Mouse (Mus musculus) midbrain, postnatal 0 days (tissue): ENCODE data around the gene Stard13. TPM values are rescaled to one million over a fixed set of nuclear protein-coding genes. Genes with fewer than 3 reads are reported as not detected.
A peak's percentile ranks its signal among the peaks of the same experiment; 100 is the strongest.

ENCODE experiments used
- ATAC-seq: fragments of 200-750 bp; cut with Nextera tagmentation; 2 replicates; pipeline ENCODE4 v1.8.0; 2017; ENCODE audit warnings: moderate number of reproducible peaks, mild to moderate bottlenecking, moderate TSS enrichment, moderate library complexity; ENCODE audit not compliant: low FRiP score
- DNase-seq: peaks from one replicate; pipeline ENCODE4 v3.0.0-alpha.2; 2015; ENCODE audit warnings: low spot score
- H3K27ac ChIP-seq: fragments of 300-500 bp; sonication (generic); 2 replicates; pipeline ENCODE4 v1.5.1; 2014; ENCODE audit warnings: low read depth, mild to moderate bottlenecking, low read length, mixed read lengths
- H3K27me3 ChIP-seq: fragments of 300-500 bp; sonication (generic); 2 replicates; pipeline ENCODE4 v1.6.1; 2014; ENCODE audit warnings: low read length, control low read depth, mixed read lengths; ENCODE audit not compliant: insufficient read depth
- H3K36me3 ChIP-seq: fragments of 300-500 bp; sonication (generic); 2 replicates; pipeline ENCODE4 v1.6.1; 2014; ENCODE audit warnings: low read length, control low read depth, mixed read lengths; ENCODE audit not compliant: insufficient read depth
- H3K4me1 ChIP-seq: fragments of 300-500 bp; sonication (generic); 2 replicates; pipeline ENCODE4 v1.6.1; 2014; ENCODE audit warnings: mild to moderate bottlenecking, control low read depth, antibody characterized with exemption, low read length, mixed read lengths; ENCODE audit not compliant: insufficient read depth
- H3K4me2 ChIP-seq: fragments of 300-500 bp; sonication (generic); 2 replicates; pipeline ENCODE4 v1.6.1; 2014; ENCODE audit warnings: low read depth, mild to moderate bottlenecking, low read length, mixed read lengths; ENCODE audit not compliant: poor library complexity, severe bottlenecking
- H3K4me3 ChIP-seq: fragments of 300-500 bp; sonication (generic); 2 replicates; pipeline ENCODE4 v1.5.1; 2014; ENCODE audit warnings: low read depth, mild to moderate bottlenecking, low read length, moderate library complexity
- H3K9ac ChIP-seq: fragments of 300-500 bp; sonication (generic); replicated peaks from 2 replicates; pipeline ENCODE4 v1.6.1; 2014; ENCODE audit warnings: mild to moderate bottlenecking, low read length, moderate library complexity, mixed read lengths; ENCODE audit not compliant: poor library complexity, severe bottlenecking
- H3K9me3 ChIP-seq: fragments of 300-500 bp; sonication (generic); 2 replicates; pipeline ENCODE4 v1.6.1; 2016; ENCODE audit warnings: low read length, control low read depth
- CTCF ChIP-seq: IDR thresholded peaks from 2 replicates; pipeline ENCODE4 v1.5.1; 2016; ENCODE audit warnings: antibody characterized with exemption, mild to moderate bottlenecking
- WGBS: fragments of 180-500 bp; shearing (Covaris S2); extraction: QIAGEN DNeasy Blood & Tissue Kit; methylation state at CpG from one replicate; pipeline ENCODE4 v1.1.7; 2014; 5-methylcytosine and 5-hydroxymethylcytosine counted together
- polyA plus RNA-seq: library from polyadenylated mRNA; unstranded; fragments of >200 nt; fragmentation: Nextera tagmentation; extraction: Ambion mirVana; gene quantifications from 2 replicates; pipeline ENCODE4 v1.2.1, GENCODE M21; 2015
- total RNA-seq: library from RNA; depleted of rRNA; stranded (reverse); fragments of >200 nt; gene quantifications from 2 replicates; pipeline ENCODE4 v1.2.3, GENCODE M21; 2014

The Stard13 gene
- total and polyA plus RNA-seq, 2 experiments from 2014 or later = 2.1 to 27.2 TPM

GRCm38 (mm10) chr5:151247115-151247875 lies 13.7 kb upstream of the Stard13 start:
- no peak for DNase-seq
- Histone ChIP-seq H3K4me2 (no peak overlapping the region), H3K9ac (no peak overlapping the region), H3K4me3 (no peak overlapping the region), H3K9me3 (no peaks in the 10 kb centered on the region), H3K27me3 (no peaks in the 10 kb centered on the region), H3K27ac (peak overlapping the region; percentile 12; the same call in 1 of the 2 replicates), H3K4me1 (no peaks in the 10 kb centered on the region), H3K36me3 (no peaks in the 10 kb centered on the region)
- no peak for ATAC-seq
- TF ChIP-seq CTCF = no peak
- 64% methylated on average over 11 of the region's 11 CpGs for WGBS

- DNase-seq (no peak), ATAC-seq (no peak)
- no peaks in the 10 kb centered on the region for H3K9me3 ChIP-seq
- no peak overlapping the region for H3K4me3 ChIP-seq
- 88% methylated on average over 2 of the region's 2 CpGs for WGBS
- H3K27ac ChIP-seq = no peak overlapping the region
- no peaks in the 10 kb centered on the region for H3K27me3 ChIP-seq
- no peak overlapping the region for H3K4me2 ChIP-seq
- no peak overlapping the region for H3K9ac ChIP-seq
- no peaks in the 10 kb centered on the region for H3K36me3 ChIP-seq
- no peak for TF ChIP-seq CTCF
- no peaks in the 10 kb centered on the region for H3K4me1 ChIP-seq
Observed at GRCm38 (mm10) chr5:151246287-151246686, 12.7 kb upstream of the Stard13 start.

- ATAC-seq = no peak
- no peak for TF ChIP-seq CTCF
Observed at GRCm38 (mm10) chr5:151245571-151245970, 11.9 kb upstream of the Stard13 start.

GRCm38 (mm10) chr5:151238730-151239129 lies 5.1 kb upstream of the Stard13 start:
- H3K27me3 ChIP-seq = no peaks in the 10 kb centered on the region
- H3K9ac ChIP-seq = no peak overlapping the region
- no peak overlapping the region for H3K4me2 ChIP-seq
- WGBS = 86% methylated on average over 9 of the region's 9 CpGs
- no peaks in the 10 kb centered on the region for H3K36me3 ChIP-seq
- no peaks in the 10 kb centered on the region for H3K4me1 ChIP-seq
- TF ChIP-seq CTCF = no peak
- no peak overlapping the region for H3K4me3 ChIP-seq
- ATAC-seq = no peak
- H3K9me3 ChIP-seq = no peaks in the 10 kb centered on the region
- no peak overlapping the region for H3K27ac ChIP-seq
- DNase-seq = no peak

More at GRCm38 (mm10) chr5:151245571-151245970, 11.9 kb upstream of the Stard13 start:
- no peaks in the 10 kb centered on the region for H3K27me3 ChIP-seq
- H3K9me3 ChIP-seq = no peaks in the 10 kb centered on the region
- no peak overlapping the region for H3K27ac ChIP-seq
- no peaks in the 10 kb centered on the region for H3K4me1 ChIP-seq
- H3K4me2 ChIP-seq = no peak overlapping the region
- H3K36me3 ChIP-seq = no peaks in the 10 kb centered on the region
- 87% methylated on average over 5 of the region's 5 CpGs for WGBS
- no peak overlapping the region for H3K9ac ChIP-seq
- DNase-seq = no peak
- H3K4me3 ChIP-seq = no peak overlapping the region

- Histone ChIP-seq H3K27ac (no peak overlapping the region), H3K27me3 (peaks cover 5% of the 10 kb centered on the region; the same call in 1 of the 2 replicates), H3K36me3 (no peaks in the 10 kb centered on the region), H3K4me1 (peaks cover 7% of the 10 kb centered on the region; the same call in 1 of the 2 replicates), H3K4me2 (no peak overlapping the region), H3K9ac (no peak overlapping the region), H3K4me3 (no peak overlapping the region), H3K9me3 (no peaks in the 10 kb centered on the region)
- DNase-seq (no peak), ATAC-seq (no peak)
- TF ChIP-seq CTCF = no peak
- 77% methylated on average over 5 of the region's 5 CpGs for WGBS
Observed at GRCm38 (mm10) chr5:151236411-151236810, 2.8 kb upstream of the Stard13 start.

GRCm38 (mm10) chr5:151232576-151233299 lies 898 bp downstream of the Stard13 start:
- Histone ChIP-seq H3K9me3 (no peaks in the 10 kb centered on the region), H3K27ac (no peak overlapping the region), H3K4me2 (peak overlapping the region; percentile 98), H3K9ac (0 out of 2 replicates have a peak overlapping the region, but pooled peaks have one; percentile 54), H3K4me3 (peak overlapping the region; percentile 48), H3K27me3 (peaks cover 5% of the 10 kb centered on the region; the same call in 1 of the 2 replicates), H3K36me3 (no peaks in the 10 kb centered on the region), H3K4me1 (peaks cover 7% of the 10 kb centered on the region; the same call in 1 of the 2 replicates)
- no peak for TF ChIP-seq CTCF
- 25% methylated on average over 10 of the region's 13 CpGs for WGBS
- DNase-seq (no peak), ATAC-seq (no peak)
